Mouse (Mus musculus) intestine, postnatal 0 days (tissue): Measurements from ENCODE around the gene Slc12a8. TPM values are rescaled to one million over a fixed set of nuclear protein-coding genes. Genes with fewer than 3 reads are reported as not detected.

Experiments used
- ATAC-seq: fragments of 200-750 bp; cut with Nextera tagmentation; 2 replicates; pipeline ENCODE4 v1.8.0; 2017; ENCODE audit warnings: mild to moderate bottlenecking, moderate TSS enrichment, moderate library complexity
- H3K27ac ChIP-seq: fragments of 300-500 bp; sonication (generic); 2 replicates; pipeline ENCODE4 v1.5.1; 2014; ENCODE audit warnings: mild to moderate bottlenecking, low read depth, low read length, moderate library complexity
- H3K27me3 ChIP-seq: fragments of 300-500 bp; sonication (generic); replicated peaks from 2 replicates; pipeline ENCODE4 v1.6.1; 2014; ENCODE audit warnings: low read length, mixed read lengths; ENCODE audit not compliant: control insufficient read depth, insufficient read depth
- H3K36me3 ChIP-seq: fragments of 300-500 bp; sonication (generic); 2 replicates; pipeline ENCODE4 v1.6.1; 2014; ENCODE audit warnings: mild to moderate bottlenecking, moderate library complexity; ENCODE audit not compliant: control insufficient read depth, insufficient read depth
- H3K4me1 ChIP-seq: fragments of 300-500 bp; sonication (generic); replicated peaks from 2 replicates; pipeline ENCODE4 v1.6.1; 2014; ENCODE audit warnings: antibody characterized with exemption, low read length, mixed read lengths; ENCODE audit not compliant: control insufficient read depth, insufficient read depth
- H3K4me2 ChIP-seq: fragments of 300-500 bp; sonication (generic); replicated peaks from 2 replicates; pipeline ENCODE4 v1.6.1; 2014; ENCODE audit warnings: low read depth, mild to moderate bottlenecking, moderate library complexity
- H3K4me3 ChIP-seq: fragments of 300-500 bp; sonication (generic); 2 replicates; pipeline ENCODE4 v1.5.1; 2014; ENCODE audit warnings: low read depth, low read length
- H3K9ac ChIP-seq: fragments of 300-500 bp; sonication (generic); 2 replicates; pipeline ENCODE4 v1.6.1; 2014; ENCODE audit warnings: mild to moderate bottlenecking, low read depth, low read length
- H3K9me3 ChIP-seq: fragments of 300-500 bp; sonication (generic); 2 replicates; pipeline ENCODE4 v1.6.1; 2016; ENCODE audit warnings: mixed run types; ENCODE audit not compliant: control insufficient read depth
- CTCF ChIP-seq: sonication (generic); IDR thresholded peaks from 2 replicates; pipeline ENCODE4 v1.5.1; 2016; ENCODE audit warnings: low read depth, mild to moderate bottlenecking, control low read depth, antibody characterized with exemption, moderate library complexity
- WGBS: fragments of 180-500 bp; shearing (Covaris S2); extraction: QIAGEN DNeasy Blood & Tissue Kit; methylation state at CpG from one replicate; pipeline ENCODE4 v1.1.7; 2014; 5-methylcytosine and 5-hydroxymethylcytosine counted together
- polyA plus RNA-seq: library from polyadenylated mRNA; unstranded; fragments of >200 nt; fragmentation: Nextera tagmentation; extraction: Ambion mirVana; gene quantifications from 2 replicates; pipeline ENCODE4 v1.2.1, GENCODE M21; 2015

Gene Slc12a8
- polyA plus RNA-seq, 1 experiment from 2014 or later, result 4.9 TPM

- Histone ChIP-seq H3K4me1 (no peaks in the 10 kb centered on the region), H3K27ac (no peak overlapping the region), H3K9me3 (no peaks in the 10 kb centered on the region), H3K27me3 (no peaks in the 10 kb centered on the region), H3K36me3 (no peaks in the 10 kb centered on the region), H3K4me2 (no peak overlapping the region), H3K4me3 (no peak overlapping the region), H3K9ac (no peak overlapping the region)
- no peak for TF ChIP-seq CTCF
- no peak for ATAC-seq
- WGBS, result 71% methylated on average over 3 of the region's 3 CpGs
Observed at GRCm38 (mm10) chr16:33682651-33683050, 165.5 kb downstream of the Slc12a8 start.

- H3K9me3 ChIP-seq, result no peaks in the 10 kb centered on the region
- no peak for ATAC-seq
- peak overlapping the region; percentile 68 for H3K27ac ChIP-seq
- 73% methylated on average over 13 of the region's 13 CpGs for WGBS
- no peaks in the 10 kb centered on the region for H3K36me3 ChIP-seq
- peak overlapping the region; percentile 79; the same call in 1 of the 2 replicates for H3K9ac ChIP-seq
- H3K4me2 ChIP-seq, result peak overlapping the region; percentile 98
- TF ChIP-seq CTCF, result no peak
- H3K4me3 ChIP-seq, result peak overlapping the region; percentile 74
- H3K4me1 ChIP-seq, result no peaks in the 10 kb centered on the region
- no peaks in the 10 kb centered on the region for H3K27me3 ChIP-seq
Observed at GRCm38 (mm10) chr16:33683206-33684161, 166.4 kb downstream of the Slc12a8 start.

GRCm38 (mm10) chr16:33684162-33684702 is 167.1 kb downstream of the Slc12a8 start, which contains the start of gene Heg1:
TSS of gene Heg1 (plus strand) at chr16:33684370.
- no peaks in the 10 kb centered on the region for H3K36me3 ChIP-seq
- peak within 1 kb of the TSS; percentile 74 for H3K4me3 ChIP-seq
- under 1% methylated on average over 52 of the region's 57 CpGs for WGBS
- H3K27me3 ChIP-seq, result no peaks in the 10 kb centered on the region
- H3K4me2 ChIP-seq, result peak within 1 kb of the TSS; percentile 98
- H3K9ac ChIP-seq, result peak within 1 kb of the TSS; percentile 79
- no peaks in the 10 kb centered on the region for H3K9me3 ChIP-seq
- no peaks in the 10 kb centered on the region for H3K4me1 ChIP-seq
- TF ChIP-seq CTCF, result no peak; the same call in 1 of the 2 replicates
- H3K27ac ChIP-seq, result peak within 1 kb of the TSS; percentile 68
- ATAC-seq, result peak; percentile 68

- H3K9ac ChIP-seq, result peak overlapping the region; percentile 79
- peak overlapping the region; percentile 68; the same call in 1 of the 2 replicates for H3K27ac ChIP-seq
- H3K4me2 ChIP-seq, result peak overlapping the region; percentile 98
- H3K4me3 ChIP-seq, result peak overlapping the region; percentile 74
- 0 out of 2 replicates have a peak, but pooled peaks have one; percentile 19 for TF ChIP-seq CTCF
- H3K27me3 ChIP-seq, result no peaks in the 10 kb centered on the region
- H3K4me1 ChIP-seq, result no peaks in the 10 kb centered on the region
- WGBS, result 2% methylated on average over 46 of the region's 46 CpGs
- H3K9me3 ChIP-seq, result no peaks in the 10 kb centered on the region
- no peaks in the 10 kb centered on the region for H3K36me3 ChIP-seq
- ATAC-seq, result peak; percentile 20; the same call in 1 of the 2 replicates
Observed at GRCm38 (mm10) chr16:33684703-33685701, 167.9 kb downstream of the Slc12a8 start.

- H3K4me1 ChIP-seq, result no peaks in the 10 kb centered on the region
- H3K27ac ChIP-seq, result no peak overlapping the region
- H3K27me3 ChIP-seq, result no peaks in the 10 kb centered on the region
- TF ChIP-seq CTCF, result no peak
- H3K9ac ChIP-seq, result no peak overlapping the region
- H3K4me3 ChIP-seq, result peak overlapping the region; percentile 74
- ATAC-seq, result no peak
- 59% methylated on average over 1 of the region's 1 CpGs for WGBS
- no peaks in the 10 kb centered on the region for H3K9me3 ChIP-seq
- H3K36me3 ChIP-seq, result no peaks in the 10 kb centered on the region
- peak overlapping the region; percentile 98 for H3K4me2 ChIP-seq
Observed at GRCm38 (mm10) chr16:33686056-33686455, 168.9 kb downstream of the Slc12a8 start.
